Mouse (Mus musculus) NIH3T3 (cell line): ENCODE results near the gene Gm21739.
"Not testable (repeated sequence)": the region's sequence is repeated elsewhere in the genome, so short reads cannot be mapped to it uniquely, and the experiment has no call there.

ENCODE experiments used
- DNase-seq: peaks from one replicate; pipeline ENCODE4 v3.0.0-alpha.2; 2012; ENCODE audit warnings: low read depth

Gm21739 gene

GRCm38 (mm10) chrY:44264344-44264743 is at the start of gene Gm21739:
TSS of gene Gm21739 (minus strand) at chrY:44264444.
- not testable (repeated sequence) for DNase-seq
